Mouse (Mus musculus): ENCODE measurements around the gene Clybl.

Gene Clybl

DNA sequence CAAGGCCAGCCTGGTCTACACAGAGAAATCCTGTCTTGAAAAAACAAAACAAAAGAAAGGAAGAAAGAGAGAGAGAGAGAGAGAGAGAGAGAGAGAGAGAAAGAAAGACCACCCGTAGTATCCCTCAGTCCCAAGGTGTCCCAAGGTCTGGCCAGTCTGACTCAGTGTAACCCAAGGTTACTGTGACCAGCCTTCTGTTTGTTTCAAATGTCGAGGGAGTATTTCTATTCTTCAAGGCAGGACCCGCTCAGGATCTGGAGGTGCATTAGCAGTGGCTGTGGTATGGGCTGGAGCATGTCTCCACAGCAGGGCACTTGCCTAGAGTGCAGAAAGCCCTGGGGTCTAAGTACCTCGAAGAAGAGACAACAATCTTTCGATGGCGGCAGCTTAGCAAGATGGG lies 15.3 kb downstream of the Clybl start:
- DNase-seq (ENCODE audit: low spot score in 2 of 2): no peak

DNA sequence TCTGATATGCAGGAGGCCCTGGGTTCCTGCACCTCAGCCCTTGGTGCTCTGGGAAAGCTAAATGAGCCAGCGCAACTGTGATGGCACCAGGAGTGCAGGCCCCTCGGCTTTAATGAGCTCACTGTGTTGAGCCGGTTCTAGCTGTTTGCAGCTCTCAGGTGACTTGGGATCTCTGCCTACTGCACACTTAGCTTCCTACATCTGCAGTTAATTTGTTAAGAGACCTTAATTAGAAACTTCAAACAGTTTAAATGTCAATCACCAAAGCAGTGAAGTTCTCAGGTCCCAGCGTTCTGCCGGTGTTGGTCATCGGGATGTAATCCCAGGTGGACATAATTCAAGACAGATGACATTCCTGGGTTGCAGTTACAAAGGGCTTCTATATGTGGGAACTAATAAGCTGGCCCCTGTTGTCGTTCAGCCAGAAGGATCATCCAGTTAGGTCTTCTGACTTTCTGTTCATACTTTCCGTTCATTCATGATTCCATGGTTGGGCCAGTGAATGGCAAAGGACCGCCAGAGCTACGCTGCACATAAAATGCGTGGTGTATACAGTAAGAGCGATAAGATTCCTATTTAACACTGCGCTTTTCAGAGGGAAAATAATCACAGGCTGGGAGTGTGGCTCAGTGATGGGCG lies 18.9 kb downstream of the Clybl start:
- no peak for DNase-seq (ENCODE audit: low spot score in 2 of 2)

DNA sequence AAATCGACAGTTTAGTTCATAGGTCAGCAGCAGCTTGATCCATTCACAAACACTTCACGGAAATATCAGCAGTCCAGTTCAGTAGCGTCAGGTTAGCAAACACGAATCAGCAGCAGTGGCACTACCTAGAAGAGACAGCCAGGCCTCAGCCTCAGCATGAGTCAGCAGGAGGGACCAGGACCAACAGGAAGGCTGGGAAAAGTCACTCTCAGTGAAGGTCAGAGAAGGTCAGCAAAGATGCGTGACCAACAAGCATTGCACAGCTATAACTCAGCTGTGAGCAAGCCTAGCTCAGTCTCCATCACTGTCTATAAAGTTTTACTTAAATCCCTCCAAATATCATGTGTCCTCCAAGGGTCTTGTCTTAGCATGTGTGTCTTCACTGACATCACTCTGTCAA lies 27.7 kb downstream of the Clybl start:
- no peak for DNase-seq (ENCODE audit: low spot score in 2 of 2)

DNA sequence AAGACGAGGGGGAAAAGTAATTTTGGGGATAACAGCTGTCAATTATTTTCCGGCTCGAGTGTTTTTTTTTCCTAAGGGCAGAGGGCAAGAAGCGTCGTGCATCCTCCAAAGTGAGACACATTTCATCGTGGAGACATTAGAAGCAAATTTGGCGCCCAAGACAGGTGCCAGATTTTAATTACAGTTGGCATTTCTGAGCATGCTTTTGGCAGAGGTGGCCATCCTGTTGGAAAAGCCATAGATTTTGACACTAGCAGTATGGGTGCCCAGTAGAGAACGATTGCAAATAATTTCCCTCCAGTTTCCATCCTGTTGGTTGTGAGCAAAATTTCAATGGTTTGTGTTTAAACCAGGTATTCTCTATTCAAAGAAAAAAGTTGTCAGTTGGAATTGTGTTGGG lies 32.1 kb downstream of the Clybl start:
- no peak for DNase-seq (ENCODE audit: low spot score in 2 of 2)

DNA sequence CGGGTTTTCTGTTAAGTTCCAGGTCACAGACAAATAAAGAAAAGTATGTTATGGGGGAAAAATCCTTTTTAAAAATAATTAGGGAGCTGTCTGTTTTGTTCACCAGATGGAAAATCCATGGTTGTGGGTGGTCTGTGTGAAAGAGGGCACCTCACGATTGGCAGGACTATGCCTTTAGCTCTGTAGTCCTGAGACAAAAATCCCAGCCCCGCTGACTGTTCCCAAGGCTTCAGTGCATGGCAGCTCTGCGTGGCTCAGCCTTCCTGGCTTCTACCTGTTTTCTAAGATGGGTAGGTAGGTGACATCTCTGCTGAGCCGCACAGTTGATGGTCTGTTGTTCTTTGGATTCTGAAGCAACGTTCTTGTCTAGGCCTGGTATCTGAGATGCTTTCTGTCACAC lies 32.6 kb downstream of the Clybl start:
- no peak for DNase-seq (ENCODE audit: low spot score in 2 of 2)

DNA sequence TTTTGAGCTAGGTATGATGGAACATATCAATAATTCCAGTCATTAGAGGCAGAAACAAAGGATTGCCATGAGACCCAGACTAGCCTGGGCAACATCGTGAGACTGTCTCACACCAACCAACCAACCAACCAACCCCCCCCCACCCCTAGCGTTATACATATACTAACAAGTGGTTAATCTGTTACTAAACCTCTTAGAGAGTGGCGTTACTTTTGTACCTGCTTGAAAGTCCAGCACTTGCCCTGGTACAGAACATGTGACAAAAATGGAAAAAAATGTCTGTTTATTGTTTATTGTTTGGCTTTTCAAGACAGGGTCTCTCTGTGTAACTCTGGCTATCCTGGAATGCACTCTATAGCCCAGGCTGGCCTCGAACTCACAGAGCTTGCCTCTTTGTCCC lies 35.7 kb downstream of the Clybl start:
- no peak for DNase-seq (ENCODE audit: low spot score in 2 of 2)

DNA sequence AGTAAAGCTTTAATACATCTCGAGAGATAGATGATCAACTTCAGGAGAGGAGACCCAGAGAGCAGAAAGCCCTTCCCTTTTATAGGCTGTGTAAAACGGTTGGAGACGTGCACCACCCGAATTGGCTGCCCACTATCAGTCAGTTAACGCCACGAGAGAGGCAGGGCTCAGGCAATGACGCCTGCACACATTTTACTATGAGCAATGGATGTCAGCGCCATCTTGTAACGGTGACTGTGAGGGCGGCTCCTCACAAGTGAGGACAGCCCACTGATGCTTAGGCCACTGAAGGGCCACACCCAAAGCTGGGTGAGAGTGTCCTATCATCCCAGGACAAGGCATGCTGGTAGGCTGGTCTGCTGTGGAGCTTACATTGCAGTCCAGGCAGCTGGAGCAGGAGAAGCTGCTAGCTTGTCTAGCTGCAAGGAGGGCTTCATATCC lies 41.5 kb downstream of the Clybl start:
- no peak for DNase-seq (ENCODE audit: low spot score in 2 of 2)

DNA sequence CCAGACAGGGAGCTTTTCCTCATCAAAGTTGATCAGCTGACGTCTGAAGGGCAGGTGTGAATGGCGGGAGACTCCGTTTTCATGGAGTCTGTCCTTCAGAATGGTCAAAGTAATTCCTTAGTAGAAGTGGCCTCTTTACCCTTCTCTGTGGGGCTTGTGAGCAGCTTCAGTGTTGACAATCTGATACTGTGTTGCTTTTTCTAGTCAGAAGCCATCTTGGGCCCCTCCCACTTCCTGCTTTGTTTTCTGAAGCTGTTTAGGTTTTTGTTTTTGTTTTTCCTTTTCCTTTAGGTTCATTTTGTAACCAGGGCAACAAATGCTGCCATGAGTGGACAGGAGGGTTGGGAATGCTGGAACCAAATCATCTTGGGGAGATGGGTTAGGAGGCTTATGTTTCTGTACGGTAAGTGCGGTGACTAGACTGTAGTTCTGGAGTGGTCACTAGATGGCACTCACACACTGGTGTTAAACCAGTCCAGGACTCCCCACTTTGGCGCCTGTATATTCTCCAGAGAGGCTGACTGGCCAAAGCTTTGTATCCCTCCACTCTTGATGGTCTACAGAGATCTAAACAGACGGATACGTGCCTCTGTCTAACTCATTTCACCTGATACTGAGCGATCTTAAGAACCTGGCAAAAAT lies 42.1 kb downstream of the Clybl start:
- peak; percentile 57 to 63 for DNase-seq (ENCODE audit: low spot score in 2 of 2)

DNA sequence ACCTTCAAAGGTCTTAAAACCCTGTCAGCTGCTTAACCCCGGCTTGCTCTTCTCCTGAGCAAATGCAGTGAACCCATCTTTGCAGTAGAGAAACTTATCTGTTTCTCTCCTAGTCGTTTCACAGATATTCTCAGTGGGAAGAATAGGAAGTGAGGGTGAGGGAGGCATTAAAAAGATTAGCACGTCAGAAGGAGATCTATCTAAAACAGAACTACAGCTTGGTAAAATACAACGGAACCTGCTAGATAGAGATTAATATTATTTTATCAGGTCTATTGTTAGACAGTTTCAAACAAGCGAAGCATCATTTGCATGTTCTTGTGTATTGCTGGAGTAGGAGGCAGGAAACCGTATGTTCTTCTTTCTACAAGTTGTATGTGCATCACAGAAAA lies 42.6 kb downstream of the Clybl start:
- DNase-seq (ENCODE audit: low spot score in 2 of 2): no peak

DNA sequence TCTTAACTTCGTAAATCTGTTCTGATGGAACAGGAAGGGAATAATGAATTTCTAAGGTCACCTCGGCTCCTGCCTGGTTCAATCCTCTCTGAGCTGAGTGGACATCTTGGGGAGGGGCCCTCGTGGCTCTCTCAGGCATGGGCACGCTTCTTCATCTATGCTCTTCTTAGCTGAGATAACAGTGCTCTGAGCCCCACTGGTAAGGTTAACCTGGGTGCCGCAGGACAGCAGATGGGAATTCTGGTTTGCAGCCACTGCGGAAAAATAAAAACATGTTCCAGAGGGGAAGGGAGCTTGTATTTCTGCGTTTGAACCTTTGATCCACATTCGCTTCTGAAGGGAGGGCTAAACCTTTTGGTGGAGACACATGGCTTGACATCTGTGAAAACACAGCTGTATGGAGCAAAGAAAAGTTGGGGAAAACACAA lies 43.0 kb downstream of the Clybl start:
- DNase-seq (ENCODE audit: low spot score in 2 of 2): no peak

DNA sequence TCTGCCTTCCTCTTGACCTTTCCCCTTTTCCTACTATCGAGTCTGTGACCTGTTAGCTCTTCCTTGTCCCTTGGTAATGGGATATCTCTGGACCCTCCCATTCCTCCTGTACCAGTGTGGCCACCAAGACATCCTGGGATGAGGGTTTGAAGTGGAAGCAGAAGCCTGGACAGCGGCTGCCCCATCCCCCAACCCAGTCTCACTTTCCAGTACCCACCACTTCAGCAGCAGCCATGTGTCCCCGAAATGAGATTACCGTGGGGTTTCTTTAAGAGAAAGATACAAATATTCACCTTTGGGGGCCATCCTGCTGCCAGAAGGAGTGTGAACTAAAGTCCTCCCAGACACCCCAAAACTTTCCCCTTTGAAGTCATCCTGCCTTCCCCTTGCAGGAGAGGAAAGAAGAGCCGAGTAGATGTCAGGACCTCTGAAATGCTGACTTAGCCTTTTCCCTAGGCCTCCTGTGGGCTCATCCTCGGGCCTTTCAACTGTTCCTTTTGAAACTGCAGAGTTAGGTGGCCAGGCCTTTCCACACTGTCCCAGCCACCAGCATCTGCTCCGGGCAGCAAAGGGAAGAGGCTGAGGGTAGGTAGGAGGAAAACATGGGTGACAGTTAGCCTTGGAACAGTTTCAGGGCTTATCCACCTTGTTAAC lies 44.1 kb downstream of the Clybl start:
- no peak for DNase-seq (ENCODE audit: low spot score in 2 of 2)

DNA sequence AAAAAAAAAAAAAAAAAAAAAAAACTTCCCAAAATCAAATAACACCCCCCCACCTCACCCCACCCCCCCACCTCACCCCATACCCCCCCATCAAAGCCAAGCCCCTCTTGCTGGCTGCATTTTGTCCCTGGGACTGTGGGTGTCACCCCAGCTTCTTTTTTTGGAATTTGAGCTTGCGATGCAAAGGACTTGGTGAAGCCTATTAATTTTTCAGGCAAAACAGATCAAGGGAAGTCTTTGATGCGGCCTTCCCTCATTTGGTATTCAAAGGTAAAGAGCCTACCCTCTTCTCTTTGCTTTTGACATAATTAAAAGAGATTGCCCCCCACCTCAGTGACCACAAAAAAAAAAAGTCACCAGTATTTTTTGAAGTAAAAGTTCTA lies 44.6 kb downstream of the Clybl start:
- DNase-seq (ENCODE audit: low spot score in 2 of 2): no peak

DNA sequence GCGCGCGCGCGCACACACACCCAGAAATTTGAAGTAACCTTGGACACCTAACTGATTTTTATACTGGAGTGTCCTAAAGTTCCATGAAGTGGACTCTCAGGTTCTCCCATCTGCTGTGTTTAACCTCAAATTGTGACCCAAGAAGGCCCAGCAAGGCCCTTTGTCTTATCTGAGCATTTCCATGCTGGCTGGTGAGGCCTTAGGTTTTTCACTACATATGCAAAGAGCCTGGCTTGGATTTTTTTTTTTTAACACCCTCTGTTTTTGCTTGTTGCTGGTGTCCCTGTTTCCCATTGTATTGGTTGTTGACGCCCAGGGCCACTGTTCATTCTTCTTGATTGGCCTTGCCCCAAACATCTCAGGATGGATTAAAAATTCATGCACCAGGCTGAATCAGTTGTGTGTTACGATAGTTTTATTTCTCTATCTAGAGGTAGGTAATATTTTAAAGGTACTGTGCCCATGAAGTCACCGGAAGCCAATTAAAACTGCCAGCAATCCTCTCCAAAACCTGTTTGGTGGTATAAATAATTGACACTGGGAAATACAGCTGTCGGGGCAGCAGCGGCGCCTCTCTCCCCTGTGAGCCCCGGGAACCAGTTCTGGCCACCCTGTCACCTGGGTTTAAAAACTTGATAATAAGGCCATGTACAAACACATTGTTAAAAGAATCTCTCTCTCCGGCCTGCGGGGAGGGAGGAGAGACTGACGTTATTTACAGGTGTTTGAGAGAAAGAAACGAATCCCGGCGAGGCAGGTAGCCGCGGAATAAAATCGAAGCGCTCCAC lies 45.4 kb downstream of the Clybl start:
- no peak for DNase-seq (ENCODE audit: low spot score in 2 of 2)

DNA sequence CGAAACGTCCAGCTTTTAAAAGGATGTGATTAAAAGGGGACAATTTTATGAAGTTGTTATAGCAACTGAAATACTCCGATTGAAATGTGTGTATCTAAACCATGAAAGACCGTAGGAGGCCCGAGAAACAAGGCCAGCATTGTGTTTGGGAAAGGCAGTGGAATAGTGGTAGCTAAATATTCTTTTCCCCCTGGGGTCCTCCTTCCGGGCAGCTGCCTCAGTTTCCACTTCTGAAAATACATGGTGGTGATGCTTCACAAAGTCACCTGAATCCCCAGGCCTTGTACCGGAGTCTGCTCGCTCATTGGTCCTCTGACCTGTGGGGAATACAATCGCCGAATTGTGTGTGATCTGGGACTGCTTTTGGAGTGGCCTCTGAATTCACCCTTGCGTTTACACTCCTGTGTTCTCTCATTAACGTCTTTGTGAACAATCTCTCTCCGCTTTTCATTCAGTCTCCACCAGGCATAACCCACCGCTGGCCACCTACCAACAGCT lies 46.0 kb downstream of the Clybl start:
- DNase-seq (ENCODE audit: low spot score in 2 of 2): no peak

DNA sequence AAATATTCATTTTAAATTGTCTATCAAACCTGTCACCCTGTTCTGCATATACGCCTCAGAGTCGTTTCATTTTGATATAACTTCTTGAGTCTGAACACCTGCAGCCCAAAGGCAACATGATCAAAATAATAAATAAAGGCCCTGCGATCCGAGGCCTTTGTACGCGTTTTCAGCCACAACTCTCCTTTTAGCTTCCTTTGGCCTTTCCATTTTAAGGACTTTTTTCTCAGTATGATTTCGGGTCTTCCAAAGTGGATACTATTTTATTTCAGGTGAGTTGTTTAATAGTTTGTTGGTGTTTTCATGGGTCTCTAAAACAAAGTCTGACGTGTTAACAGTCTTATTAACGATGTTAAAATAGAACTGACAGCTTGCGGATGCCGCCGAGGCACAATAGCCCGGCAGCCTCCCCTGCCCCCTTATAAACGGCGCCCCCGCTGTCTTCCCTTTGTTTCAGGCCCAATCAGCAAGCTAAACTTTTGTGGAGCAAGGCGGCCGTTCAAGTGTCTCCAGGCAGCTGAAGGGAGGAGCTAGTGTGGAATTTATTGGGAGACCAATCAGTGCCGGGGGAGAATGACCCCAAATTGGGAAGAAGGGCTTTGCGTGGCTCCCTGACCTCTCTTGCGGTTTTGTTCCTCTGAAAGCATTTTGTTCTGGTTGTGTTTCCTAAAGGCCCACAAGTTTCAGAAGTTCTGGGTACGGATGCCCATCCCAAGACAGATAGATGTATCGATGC lies 47.5 kb downstream of the Clybl start:
- DNase-seq (ENCODE audit: low spot score in 2 of 2): no peak

DNA sequence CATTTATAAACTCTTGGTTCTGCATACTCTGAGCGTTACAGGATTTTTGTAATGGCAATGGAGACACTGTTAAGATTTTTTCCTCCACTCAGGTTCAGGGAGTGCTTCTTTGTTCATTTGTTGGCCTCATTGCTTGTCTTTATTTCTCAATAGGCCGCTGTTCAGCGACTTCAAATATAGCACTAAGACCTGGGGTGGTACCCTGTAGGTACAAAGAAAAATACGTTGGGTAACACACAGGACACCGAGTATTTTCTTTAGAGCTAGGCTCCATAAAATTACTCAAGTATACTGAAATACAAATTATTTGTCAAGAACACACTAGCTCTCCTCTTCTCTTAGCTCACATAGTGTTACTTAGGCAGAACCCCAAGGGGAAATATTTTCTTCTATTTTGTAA lies 48.5 kb downstream of the Clybl start:
- no peak for DNase-seq (ENCODE audit: low spot score in 2 of 2)

DNA sequence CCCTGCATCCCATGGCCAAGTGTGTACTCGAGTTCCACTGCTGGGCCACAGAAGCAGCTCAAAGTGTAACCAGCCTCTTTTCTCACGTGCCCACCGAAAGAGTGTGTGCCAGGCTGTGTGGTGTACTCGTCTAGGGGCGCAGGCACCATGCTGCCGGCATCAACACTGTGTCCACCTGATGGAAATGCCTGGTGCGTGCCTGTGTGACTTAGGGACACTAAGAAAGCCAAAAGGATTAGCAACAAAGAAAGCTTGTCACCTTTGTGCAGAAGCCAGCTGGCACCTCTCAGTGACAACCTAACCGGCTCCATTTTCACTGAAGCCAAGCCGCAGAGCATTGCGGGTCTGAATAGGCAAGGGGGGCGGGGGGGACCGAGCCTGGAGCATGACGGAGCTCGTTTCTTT lies 49.1 kb downstream of the Clybl start:
- no peak for DNase-seq (ENCODE audit: low spot score in 2 of 2)

DNA sequence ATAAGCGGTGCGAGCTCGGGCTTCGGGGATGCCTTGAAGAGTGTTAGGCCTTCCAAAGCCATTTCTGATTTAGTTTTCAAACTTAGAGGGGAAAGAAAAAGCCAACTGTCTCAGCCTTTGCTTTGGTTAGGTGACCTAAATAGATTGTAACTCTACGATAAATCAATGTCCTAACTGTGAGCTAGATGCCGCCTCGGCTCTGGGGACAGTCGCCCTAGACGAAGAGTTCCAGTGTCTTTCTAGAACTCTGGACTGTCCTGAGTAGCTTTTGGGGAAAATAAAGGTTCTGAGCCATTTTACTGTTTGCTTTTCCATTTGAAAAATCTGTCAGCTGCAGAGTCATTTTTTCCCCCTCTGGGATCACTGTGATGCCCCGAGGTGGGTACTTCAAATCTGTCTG lies 49.6 kb downstream of the Clybl start:
- DNase-seq (ENCODE audit: low spot score in 2 of 2): no peak

DNA sequence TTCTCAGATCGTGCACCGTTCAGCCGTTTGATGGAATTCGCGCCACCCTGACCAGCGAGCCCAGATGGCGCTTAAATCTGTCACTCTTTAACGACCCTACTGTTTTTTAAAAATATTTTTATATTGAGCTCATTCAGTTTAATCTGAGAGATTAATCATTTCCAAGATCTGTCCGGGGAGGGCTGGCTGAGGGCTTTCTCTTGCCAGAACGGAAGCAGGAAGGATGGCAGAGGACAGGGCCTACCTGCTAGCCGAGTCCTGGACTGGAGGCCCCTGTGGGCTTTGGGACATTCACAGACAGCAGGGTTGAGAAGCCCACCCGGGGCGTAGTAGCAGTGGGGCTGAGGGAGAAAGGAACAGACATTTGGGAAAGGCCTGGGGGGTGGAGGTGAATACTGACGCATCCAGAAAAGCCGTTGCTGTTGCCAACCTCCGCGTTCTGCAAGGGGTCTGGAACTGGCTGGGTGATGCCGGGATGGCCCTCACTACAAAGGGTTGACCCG lies 51.8 kb downstream of the Clybl start:
- DNase-seq (ENCODE audit: low spot score in 2 of 2): no peak

DNA sequence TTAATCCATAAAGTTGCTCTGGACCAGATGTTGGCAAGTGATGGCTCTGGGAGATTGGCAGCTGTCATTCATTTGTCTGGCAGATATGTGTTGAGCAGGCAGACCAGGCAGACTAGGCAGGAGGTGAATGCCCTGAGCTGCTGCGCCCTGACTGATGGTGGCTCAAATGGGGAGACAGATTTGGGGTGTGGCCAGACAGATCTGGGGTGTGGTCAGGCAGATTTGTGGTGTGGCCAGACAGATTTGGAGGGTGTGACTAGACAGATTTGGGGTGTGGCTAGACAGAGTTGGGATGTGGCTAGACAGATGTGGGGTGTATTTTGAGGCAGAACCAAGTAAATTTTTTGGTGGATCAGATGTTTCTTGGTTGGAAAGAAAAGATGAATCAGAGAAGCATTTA lies 62.4 kb downstream of the Clybl start:
- DNase-seq (ENCODE audit: low spot score in 2 of 2): no peak

All from right cerebral cortex, postnatal 36 days (tissue).